Mouse (Mus musculus) liver, adult 2 months (tissue): ENCODE measurements around the gene Polr2i.

Experiments
- CTCF ChIP-seq: fragments of 200-500 bp; IDR thresholded peaks from 2 replicates; pipeline ENCODE4 v1.5.1; 2011; ENCODE audit warnings: low read depth, low read length, control low read depth
- POLR2A ChIP-seq: fragments of 200-500 bp; IDR thresholded peaks from 2 replicates; pipeline ENCODE4 v1.6.1; 2011; ENCODE audit warnings: low read length, control low read depth; ENCODE audit not compliant: insufficient read depth; ENCODE audit errors: extremely low read depth

GRCm38 (mm10) chr7:30216723-30217151 lies 15.0 kb upstream of the Polr2i start:
- TF ChIP-seq POLR2A (no peak), CTCF (peak; percentile 89)
